Mouse (Mus musculus): ENCODE data around the gene Gm4737. TPM values are rescaled to one million over a fixed set of nuclear protein-coding genes. Genes with fewer than 3 reads are reported as not detected.

The Gm4737 gene
- total RNA-seq, 2 experiments from 2014 or later = 15.1 to 17.3 TPM

Other genes with a start within 250 kb of the Gm4737 start
- gene Phldb2, start 201.5 kb downstream of the Gm4737 start, total RNA-seq (2021) = 1 to 10 TPM; 4.8 to 9.2 TPM
- under 1 TPM; 0.11 to 0.12 TPM for gene Plcxd2, start 144.9 kb downstream of the Gm4737 start, total RNA-seq (2021)
- gene Cd96, start 34.8 kb downstream of the Gm4737 start, total RNA-seq (2021) = not detected